Mouse (Mus musculus) E14TG2a.4 (cell line): ENCODE measurements at regions not wholly inside any gene's neighbourhood (a gene's known extent, or its start where the extent isn't known, plus 50 kb on each side); places are given as distances from the start of the nearest gene placed in this dataset.

Source experiments
- H3K27me3 ChIP-seq: 2 replicates; pipeline ENCODE4 v1.6.1; 2014; ENCODE audit warnings: low read length, control low read depth; ENCODE audit not compliant: insufficient read depth
- H3K36me3 ChIP-seq: 2 replicates; pipeline ENCODE4 v1.6.1; 2014; ENCODE audit warnings: low read length, control low read depth; ENCODE audit not compliant: insufficient read depth
- H3K4me1 ChIP-seq: replicated peaks from 2 replicates; pipeline ENCODE4 v1.6.1; 2014; ENCODE audit warnings: low read depth, low read length, control low read depth
- H3K4me3 ChIP-seq: replicated peaks from 2 replicates; pipeline ENCODE4 v1.5.1; 2014; ENCODE audit warnings: mild to moderate bottlenecking, low read length
- H3K9me3 ChIP-seq: 2 replicates; pipeline ENCODE4 v1.6.1; 2014; ENCODE audit warnings: low read length, control low read depth
- CTCF ChIP-seq: conservative IDR thresholded peaks from 2 replicates; pipeline ENCODE4 v1.5.1; 2014; ENCODE audit warnings: low read length
- NANOG ChIP-seq: IDR thresholded peaks from 2 replicates; pipeline ENCODE4 v1.6.1; 2014; ENCODE audit warnings: borderline replicate concordance, low read length, mixed read lengths
- POU5F1 ChIP-seq: IDR thresholded peaks from 2 replicates; pipeline ENCODE4 v1.6.1; 2014; ENCODE audit warnings: low read length, borderline replicate concordance

- TF ChIP-seq CTCF, result no peak
- TF ChIP-seq POU5F1, result no peak
- no peak for TF ChIP-seq NANOG
- Histone ChIP-seq H3K27me3 (no peaks in the 10 kb centered on the region), H3K36me3 (no peaks in the 10 kb centered on the region; the same call in 1 of the 2 replicates), H3K9me3 (peaks cover 35% of the 10 kb centered on the region), H3K4me1 (no peaks in the 10 kb centered on the region), H3K4me3 (no peak overlapping the region)
Measured at GRCm38 (mm10) chr13:90426901-90427300, 337.5 kb upstream of the Xrcc4 start.

GRCm38 (mm10) chr13:90425379-90425778, 336.0 kb upstream of the Xrcc4 start:
- Histone ChIP-seq H3K9me3 (peaks cover 35% of the 10 kb centered on the region), H3K4me1 (no peaks in the 10 kb centered on the region), H3K27me3 (no peaks in the 10 kb centered on the region), H3K4me3 (no peak overlapping the region), H3K36me3 (no peaks in the 10 kb centered on the region; the same call in 1 of the 2 replicates)
- no peak for TF ChIP-seq CTCF
- no peak for TF ChIP-seq NANOG
- TF ChIP-seq POU5F1, result no peak

DNA sequence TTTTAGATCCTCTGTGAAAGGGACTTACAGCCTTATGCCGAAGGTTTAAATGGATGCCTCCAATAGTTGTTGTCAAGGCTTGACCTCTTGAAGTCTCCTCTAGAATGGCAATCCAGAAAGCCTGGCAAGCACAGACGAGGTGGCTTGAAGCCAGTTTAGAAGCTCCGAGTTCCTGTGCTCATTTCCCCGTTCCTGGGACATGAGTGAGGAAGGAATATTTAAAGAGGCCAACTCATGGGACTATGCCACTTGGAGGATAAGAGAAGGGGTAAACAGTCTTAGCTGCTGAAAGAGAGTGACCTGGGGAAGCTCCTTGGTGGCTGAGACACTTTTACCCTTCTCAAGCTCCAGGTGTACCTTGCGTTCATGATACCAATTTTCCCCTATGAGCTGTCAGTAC, 335.1 kb upstream of the Xrcc4 start:
- Histone ChIP-seq H3K4me1 (no peaks in the 10 kb centered on the region), H3K27me3 (no peaks in the 10 kb centered on the region), H3K4me3 (no peak overlapping the region), H3K9me3 (peaks cover 31% of the 10 kb centered on the region), H3K36me3 (no peaks in the 10 kb centered on the region; the same call in 1 of the 2 replicates)
- no peak for TF ChIP-seq POU5F1
- TF ChIP-seq CTCF, result no peak
- TF ChIP-seq NANOG, result no peak

GRCm38 (mm10) chr13:90420966-90421365, 331.6 kb upstream of the Xrcc4 start:
- Histone ChIP-seq H3K27me3 (no peaks in the 10 kb centered on the region), H3K4me1 (no peaks in the 10 kb centered on the region), H3K36me3 (no peaks in the 10 kb centered on the region), H3K9me3 (no peaks in the 10 kb centered on the region), H3K4me3 (no peak overlapping the region)
- TF ChIP-seq NANOG (no peak), POU5F1 (no peak)

- TF ChIP-seq POU5F1 (no peak), NANOG (no peak), CTCF (no peak)
- H3K9me3 ChIP-seq, result no peaks in the 10 kb centered on the region
- peaks cover 14% of the 10 kb centered on the region for H3K4me1 ChIP-seq
- H3K27me3 ChIP-seq, result no peaks in the 10 kb centered on the region
- H3K36me3 ChIP-seq, result no peaks in the 10 kb centered on the region
- H3K4me3 ChIP-seq, result no peak overlapping the region
Measured at GRCm38 (mm10) chr13:90404392-90404791, 315.0 kb upstream of the Xrcc4 start.

GRCm38 (mm10) chr13:90402061-90402460, 312.7 kb upstream of the Xrcc4 start:
- TF ChIP-seq POU5F1 (no peak), CTCF (no peak), NANOG (no peak)
- no peaks in the 10 kb centered on the region for H3K27me3 ChIP-seq
- H3K4me1 ChIP-seq, result peaks cover 14% of the 10 kb centered on the region
- no peak overlapping the region for H3K4me3 ChIP-seq
- H3K9me3 ChIP-seq, result no peaks in the 10 kb centered on the region
- H3K36me3 ChIP-seq, result no peaks in the 10 kb centered on the region

DNA sequence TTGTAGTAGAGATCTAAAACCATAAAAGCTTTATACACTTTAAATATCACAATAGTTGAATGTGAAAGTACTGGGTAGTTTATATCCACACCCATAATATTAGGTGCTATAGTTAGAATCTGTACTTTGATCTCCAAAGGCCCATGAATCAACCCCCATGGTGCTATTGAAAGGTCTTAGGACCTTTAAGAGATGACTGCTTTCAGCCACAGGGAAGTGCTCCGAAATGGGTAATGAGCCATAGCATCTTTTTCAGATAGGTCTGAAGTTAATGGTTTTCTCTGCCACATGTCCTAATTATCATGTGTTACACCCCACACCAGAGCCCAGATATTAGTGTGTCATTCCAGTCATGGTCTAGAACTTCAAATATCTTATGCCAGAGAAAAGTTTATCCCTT, 312.1 kb upstream of the Xrcc4 start:
- peaks cover 14% of the 10 kb centered on the region for H3K4me1 ChIP-seq
- no peak overlapping the region for H3K4me3 ChIP-seq
- H3K9me3 ChIP-seq, result no peaks in the 10 kb centered on the region
- H3K27me3 ChIP-seq, result no peaks in the 10 kb centered on the region
- H3K36me3 ChIP-seq, result no peaks in the 10 kb centered on the region
- peak; percentile 56; the same call in 1 of the 2 replicates for TF ChIP-seq NANOG
- TF ChIP-seq CTCF, result no peak

GRCm38 (mm10) chr13:90395274-90396023, 306.0 kb upstream of the Xrcc4 start:
- no peak overlapping the region for H3K4me3 ChIP-seq
- H3K9me3 ChIP-seq, result no peaks in the 10 kb centered on the region
- H3K27me3 ChIP-seq, result no peaks in the 10 kb centered on the region
- TF ChIP-seq CTCF, result no peak
- no peak for TF ChIP-seq POU5F1
- TF ChIP-seq NANOG, result no peak
- no peaks in the 10 kb centered on the region for H3K36me3 ChIP-seq
- H3K4me1 ChIP-seq, result no peaks in the 10 kb centered on the region

GRCm38 (mm10) chr13:90394815-90395241, 305.4 kb upstream of the Xrcc4 start:
- Histone ChIP-seq H3K4me3 (no peak overlapping the region), H3K9me3 (no peaks in the 10 kb centered on the region), H3K4me1 (no peaks in the 10 kb centered on the region), H3K36me3 (no peaks in the 10 kb centered on the region), H3K27me3 (no peaks in the 10 kb centered on the region)
- no peak for TF ChIP-seq POU5F1
- no peak for TF ChIP-seq NANOG
- no peak for TF ChIP-seq CTCF
